Mouse (Mus musculus) testis, adult 2 months (tissue): Measurements from ENCODE around the gene Bmp5.

ENCODE experiments used
- CTCF ChIP-seq: fragments of 200-500 bp; IDR thresholded peaks from 2 replicates; pipeline ENCODE4 v1.5.1; 2012; ENCODE audit warnings: low read depth, mild to moderate bottlenecking, inconsistent platforms, low read length, moderate library complexity; ENCODE audit not compliant: control insufficient read depth, insufficient read depth, insufficient replicate concordance
- POLR2A ChIP-seq: fragments of 200-500 bp; IDR thresholded peaks from 2 replicates; pipeline ENCODE4 v1.6.1; 2012; ENCODE audit warnings: low read depth, mild to moderate bottlenecking, inconsistent platforms, low read length, moderate library complexity; ENCODE audit not compliant: control insufficient read depth

DNA sequence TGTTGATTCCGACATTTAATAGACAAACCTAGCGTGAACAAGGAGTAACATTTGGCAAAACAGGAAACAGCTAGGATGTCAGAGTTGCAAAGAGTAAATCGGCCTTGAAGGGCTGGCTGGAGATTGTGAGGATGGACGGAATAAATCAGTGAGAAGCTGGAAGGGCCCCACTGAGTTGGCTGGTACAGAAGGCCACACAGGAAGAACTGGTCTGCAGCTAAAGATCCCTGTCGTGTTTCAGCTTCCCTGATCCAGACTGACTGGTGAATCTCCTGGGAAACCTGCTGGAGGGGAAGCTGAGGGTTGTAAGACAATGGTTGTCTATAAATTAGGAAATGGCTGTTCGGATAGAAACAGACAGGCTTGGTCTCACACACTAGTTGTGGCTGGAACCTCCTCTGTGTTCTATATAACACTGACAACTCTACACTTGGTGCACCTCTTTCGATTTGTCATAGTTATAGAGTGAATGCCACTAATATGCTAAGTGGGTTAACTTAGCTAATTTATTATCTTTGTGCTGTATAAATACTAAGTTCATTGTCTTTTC lies 14.8 kb downstream of the Bmp5 start:
- TF ChIP-seq CTCF (no peak), POLR2A (no peak)
